Mouse (Mus musculus) thymus, postnatal 36 days (tissue): ENCODE results near the gene Gm12248.
A peak's percentile ranks its signal among the peaks of the same experiment; 100 is the strongest.

Experiments
- DNase-seq, 2 experiments: peaks; one replicate each; pipeline ENCODE4 v3.0.0; 2022; ENCODE audit warnings: mixed read lengths in 2 of 2

Gm12248 gene

DNA sequence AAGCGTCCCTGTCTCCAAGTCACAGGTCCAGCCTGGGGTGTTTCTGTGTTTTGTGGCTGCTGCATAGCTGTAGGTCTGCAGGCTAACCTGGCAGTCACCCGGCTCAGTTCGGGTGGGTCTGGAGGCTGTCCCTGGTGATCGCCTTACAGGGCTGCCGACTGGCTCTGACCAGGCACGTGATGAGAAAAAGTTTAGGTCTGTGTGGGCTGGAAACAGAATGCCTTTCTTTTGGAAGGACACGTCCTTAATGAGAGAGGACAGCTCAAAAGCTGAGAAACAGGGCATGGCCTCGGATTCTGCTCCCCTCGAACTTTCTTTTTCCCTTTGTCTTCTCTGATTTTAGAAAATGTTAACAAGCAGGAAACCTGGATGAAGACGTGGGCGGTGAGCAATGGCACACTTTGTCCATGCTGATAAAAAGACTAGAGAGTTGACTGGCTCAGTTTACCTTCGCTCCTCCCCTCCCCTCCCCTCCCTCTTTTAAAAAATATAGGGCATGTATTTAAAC, at the start of gene Gm12248:
Gene Gm12248, minus strand, starts transcription at position 114 of the 508 bp plus-strand sequence.
- DNase-seq = no peak

DNA sequence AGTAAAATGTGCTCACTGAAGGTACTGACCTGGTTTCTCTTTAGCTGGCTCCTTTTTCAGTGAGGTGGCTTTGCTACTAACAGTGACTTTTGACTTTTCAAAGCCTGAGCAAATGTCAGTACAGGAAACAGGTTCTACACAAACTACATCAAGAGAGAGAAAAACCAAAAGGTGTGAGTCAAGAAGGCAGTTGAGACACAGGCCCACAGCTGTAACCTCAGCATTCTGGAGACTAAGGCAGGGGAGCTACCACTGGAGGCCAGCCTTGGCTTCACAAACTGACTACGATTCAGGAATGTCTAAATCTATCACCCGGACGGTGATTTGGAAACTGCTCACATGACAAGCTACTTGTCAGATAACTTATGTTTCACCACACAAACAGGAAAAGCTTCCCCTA, 46.5 kb upstream of the Gm12248 start:
- peak; percentile 44 to 56 for DNase-seq

DNA sequence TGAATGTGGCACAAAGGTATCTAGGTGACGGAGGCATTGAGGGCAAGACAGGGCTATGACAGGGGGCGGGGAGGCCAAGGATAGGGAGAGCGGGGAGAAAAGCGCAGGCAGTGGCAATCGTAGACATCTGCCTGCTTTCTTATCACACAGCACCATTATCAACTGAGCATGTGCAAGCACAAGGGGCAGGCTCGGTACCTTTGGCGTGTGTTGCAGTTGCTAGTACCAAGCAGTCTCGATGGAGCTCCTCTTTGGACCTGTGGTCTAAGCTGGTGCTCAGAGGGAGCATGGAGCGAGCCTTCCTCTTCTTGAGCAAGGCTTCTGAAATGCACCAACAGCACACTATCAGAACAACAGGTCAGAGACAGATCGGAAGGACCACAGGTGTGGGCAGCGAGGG, 45.9 kb upstream of the Gm12248 start:
- DNase-seq = peak; percentile 45 to 52

DNA sequence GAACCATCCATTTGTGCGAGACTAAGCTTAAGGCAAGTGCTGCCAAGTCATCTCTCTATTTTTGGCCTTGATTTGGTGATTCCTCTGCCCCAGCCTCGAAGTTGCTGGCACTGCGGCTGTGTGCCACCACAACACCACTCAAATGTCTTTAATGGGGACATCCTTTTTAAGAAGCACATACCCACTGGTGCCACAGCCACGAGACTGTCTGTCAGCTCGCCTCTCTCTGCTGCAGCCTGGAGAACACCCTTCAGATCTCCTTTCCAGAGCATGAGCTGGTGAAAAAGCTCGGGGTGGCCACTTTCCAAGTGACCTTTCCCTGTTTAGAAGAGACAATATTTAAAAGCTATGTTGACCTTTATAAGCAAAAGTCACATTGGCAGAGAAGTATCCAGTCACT, 43.7 kb upstream of the Gm12248 start:
- DNase-seq = no peak

DNA sequence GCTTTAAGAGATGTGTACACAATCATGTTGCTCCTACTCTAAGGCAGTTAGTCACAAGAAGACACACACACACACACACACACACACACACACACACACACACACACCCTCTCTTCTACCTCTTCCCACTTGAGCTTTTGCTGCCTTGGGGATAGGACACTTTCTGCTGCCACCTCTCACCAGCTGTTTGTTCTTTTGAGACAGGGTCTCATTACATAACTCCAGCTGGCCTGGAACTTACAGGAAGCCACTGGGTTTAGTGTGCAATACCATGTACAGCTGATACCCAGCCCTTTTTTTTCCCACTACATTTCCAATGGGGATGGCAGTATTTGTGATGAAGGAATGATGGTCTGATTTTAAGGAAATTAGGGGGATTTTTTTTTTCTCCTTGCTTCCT, 42.4 kb upstream of the Gm12248 start:
- no peak for DNase-seq

DNA sequence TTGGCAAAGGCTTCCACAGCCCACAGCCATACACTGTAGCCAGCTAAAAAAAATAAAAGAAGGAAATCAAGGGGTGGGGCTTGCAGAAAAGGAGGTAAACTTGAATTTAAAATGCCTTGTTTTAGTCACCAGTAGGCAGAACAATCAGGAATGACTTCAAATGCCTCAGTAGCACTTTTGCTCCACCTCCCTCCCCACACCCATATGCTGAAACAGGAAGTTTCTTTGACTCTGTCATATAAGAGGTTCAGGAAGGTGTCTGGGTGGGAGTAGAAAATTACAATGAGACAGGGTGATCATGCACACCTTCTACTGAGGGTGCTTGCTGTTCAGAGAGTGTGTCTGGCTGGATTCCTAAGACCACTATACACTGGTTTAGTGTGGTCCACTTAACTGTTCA, 41.9 kb upstream of the Gm12248 start:
- DNase-seq = peak; percentile 28 to 49

DNA sequence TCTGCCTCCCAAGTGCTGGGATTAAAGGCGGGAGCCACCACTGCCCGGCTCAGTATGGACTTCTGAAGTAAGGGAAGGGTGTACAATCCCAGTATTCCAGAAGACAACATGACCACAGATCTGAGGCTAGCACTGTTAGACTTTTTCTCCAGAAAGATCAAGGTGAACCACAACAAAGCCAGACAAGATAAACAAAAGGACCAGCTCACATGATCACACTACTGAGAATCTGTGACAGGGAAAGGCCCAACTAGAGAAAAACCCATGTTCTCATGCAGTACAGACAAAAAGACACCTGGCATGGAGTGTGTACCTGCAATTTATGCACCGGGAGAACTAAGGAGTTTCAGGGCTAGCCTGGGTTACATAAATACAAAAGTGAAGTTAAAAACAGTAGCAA, 39.1 kb upstream of the Gm12248 start:
- DNase-seq = no peak

DNA sequence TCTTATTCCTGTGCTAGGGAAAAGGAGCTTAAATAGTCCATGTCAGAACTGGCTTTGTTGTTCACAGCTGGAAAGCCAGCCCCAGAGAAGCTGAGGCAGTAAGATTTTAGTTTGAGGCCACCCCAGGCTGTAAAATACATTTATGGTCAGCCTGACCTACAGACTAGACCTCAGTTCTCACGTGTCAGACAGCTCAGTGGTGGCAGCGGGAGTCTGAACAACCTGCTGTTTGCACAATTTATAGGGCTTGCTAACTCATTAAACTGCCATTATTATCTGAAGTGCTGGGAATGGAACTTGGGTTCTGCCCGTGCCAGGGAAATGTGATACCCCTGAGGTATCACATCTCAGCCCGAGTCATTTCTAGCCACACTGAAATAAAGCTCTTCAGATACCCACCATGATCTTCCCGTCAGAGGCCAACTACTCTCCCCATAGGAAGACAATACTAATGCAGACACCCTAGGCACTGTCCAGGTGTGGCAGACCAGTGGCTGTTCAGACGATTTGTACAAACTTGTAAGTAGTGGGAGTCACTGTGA, 36.4 kb upstream of the Gm12248 start:
- no peak for DNase-seq

DNA sequence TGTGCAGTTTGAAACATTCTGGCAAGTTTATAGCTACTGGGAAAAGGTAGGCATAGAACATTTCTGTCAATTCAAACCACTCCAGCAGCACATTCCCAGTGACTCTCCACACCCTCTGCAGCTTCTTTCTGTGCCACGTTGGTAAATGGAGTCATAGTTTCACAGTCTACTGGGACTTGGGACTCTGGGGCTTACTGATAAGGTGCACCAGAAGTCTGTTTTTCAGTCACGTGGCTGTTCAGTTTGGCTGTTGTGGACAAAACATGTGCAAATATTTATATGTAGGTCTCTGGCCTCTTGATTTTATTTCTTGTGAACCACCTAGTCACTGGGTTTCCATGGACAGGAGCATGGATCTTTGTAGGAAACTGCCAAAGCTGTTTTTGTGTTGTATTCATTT, 34.6 kb upstream of the Gm12248 start:
- no peak for DNase-seq

DNA sequence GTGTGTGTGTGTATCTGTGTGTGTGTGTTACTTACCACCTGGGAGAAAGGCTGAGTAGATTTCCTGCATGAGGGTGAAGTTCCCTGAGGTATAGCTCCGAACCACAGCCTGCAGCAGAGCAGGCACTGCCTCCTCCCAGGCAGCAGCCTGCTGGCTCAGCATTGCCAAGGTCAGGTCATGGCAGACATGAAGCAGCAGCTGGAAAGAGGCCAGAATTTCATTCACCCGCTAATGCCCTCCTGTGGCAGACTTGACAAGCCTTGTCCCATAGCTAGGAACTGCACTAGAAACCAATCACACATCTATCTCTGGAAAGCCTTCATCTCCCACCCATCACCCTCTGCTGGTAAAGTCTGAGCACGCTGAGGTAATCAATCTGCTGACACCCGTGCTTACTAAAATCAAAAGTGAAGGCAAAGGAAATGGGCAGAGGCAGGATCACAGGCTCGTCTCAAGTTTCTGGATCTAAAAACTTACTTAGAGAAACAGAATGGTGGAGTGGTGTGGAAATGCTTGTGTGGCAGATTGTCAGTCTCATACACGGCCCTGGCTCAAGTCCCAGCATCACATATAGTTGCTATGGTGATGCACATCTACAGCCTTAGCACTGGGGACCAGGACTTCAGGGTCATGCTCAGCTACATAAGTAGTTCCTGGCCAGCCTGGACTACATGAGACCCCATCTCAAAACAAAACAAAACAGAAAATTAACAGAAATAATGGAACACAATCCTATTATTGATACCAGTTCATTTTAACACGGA, 33.6 kb upstream of the Gm12248 start:
- DNase-seq = no peak

DNA sequence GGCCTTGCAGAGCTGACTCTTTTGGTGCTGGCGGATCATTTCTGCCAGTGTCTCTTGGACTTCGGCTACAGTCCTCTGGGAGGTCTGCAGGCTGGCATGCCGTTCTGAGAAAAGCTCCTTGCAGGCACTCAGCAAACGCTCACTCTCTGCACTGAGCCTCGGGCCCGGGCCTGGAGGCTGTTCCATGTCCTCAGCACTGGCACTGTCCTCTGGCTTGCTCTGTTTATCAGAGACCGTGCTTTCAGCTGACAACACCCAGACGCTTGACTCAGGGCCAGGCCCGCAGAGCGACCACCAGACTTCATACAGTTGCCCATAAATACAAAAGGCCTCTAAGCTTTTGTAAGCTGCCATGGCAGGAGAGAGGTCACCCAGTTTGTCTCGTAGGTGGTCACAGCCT, 32.1 kb upstream of the Gm12248 start:
- DNase-seq = no peak

DNA sequence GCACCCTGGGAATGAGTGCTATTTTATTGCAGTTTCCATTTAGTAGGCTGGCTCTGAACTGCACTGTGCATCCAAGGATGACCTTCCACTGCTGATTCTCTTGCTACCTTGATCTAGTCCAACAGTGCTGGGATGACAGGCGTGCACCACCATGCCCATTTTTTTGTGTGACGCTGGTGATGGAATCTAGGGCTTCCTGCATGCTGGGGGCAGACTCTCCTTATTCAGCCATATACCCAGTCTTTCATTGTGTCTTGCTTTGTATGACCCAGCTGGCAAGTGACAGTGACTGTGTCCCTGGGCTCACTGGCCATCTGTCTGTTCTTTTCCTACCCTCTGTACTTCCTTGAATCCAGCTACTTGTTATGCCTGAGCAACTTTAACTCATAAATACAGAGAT, 30.8 kb upstream of the Gm12248 start:
- no peak for DNase-seq

DNA sequence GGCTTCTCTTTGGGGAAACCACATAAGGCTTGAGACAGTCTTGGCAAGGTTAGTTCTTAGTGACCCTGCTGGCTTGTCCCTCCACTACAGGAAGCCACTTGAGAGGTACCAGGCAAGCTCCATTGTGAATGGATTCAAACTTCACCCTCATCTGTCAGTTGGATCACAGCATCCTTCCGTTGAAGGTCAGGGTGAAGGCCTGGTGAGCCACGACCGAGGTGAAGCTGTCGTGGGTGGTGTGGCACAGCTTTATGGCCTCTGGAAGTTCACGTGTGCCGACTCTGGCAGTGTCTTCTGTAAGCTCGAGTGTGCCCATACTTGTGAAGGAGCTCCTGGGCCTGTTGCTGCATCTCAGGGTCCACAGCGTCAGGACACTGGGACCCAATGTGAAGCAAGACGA, 28.4 kb upstream of the Gm12248 start:
- DNase-seq = no peak

DNA sequence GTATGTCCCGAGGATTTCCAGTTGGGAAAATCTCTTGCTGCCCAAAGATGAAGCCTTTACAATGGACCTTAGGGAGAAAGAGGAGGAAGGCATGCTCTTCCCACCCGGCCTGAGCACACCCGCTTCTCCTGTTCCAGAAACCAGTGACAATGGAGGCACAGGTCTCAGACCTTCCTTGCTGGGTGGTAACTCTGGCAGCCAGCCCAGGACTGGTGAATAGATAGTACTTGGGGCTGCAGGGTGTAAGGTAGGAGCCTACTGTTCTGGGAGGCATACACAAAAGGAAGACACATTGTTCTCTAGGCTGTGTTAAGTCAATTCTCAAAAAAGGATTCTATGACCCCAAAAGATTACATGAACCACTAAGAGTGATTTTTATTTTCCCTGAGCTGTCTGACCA, 27.7 kb upstream of the Gm12248 start:
- no peak for DNase-seq

DNA sequence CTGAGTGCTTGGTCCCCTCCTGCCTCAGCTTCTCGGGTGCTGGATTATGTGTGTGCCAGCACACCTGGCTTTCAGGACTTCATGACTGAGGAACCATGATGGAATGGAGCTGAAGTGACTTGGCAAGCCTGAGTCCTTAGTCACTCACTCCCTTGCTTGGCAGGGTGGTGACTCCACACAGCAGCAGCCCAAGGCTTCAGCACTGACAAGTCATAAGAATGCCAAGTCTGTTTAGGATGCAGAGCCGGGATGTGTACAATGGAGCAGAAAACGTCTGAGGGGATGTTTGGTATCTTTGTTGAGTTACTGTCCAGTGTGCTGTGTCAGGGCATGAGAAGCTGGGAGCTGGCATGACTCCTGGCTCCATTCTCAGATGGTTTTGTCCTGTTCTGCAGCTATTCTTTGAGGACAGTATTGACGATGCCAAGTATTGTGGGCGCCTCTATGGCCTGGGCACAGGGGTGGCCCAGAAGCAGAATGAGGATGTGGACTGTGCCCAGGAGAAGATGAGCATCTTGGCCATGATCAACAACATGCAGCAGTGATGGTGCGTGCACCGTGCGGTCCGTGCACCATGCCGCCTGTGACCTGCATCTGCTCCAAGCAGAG, 24.2 kb upstream of the Gm12248 start:
- DNase-seq = no peak

DNA sequence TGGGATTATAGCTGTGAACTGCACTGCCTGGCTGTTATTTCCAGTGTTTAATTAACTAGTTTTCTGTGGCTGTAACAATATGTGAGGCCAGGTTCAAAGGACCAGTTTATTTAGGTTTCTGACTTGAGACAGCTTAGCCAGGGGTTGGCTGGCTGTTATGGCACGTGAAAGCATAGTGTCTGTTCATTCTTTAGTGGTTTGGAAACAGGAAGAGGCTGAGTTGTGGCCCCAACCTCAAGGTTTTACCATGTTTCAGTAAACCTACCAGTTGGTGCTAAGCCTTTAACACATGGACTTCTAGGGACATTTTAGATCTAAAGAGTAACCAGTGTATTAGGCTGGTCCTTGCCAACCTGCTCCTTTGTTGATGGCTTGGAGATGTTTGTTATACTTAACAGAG, 23.6 kb upstream of the Gm12248 start:
- DNase-seq = no peak

DNA sequence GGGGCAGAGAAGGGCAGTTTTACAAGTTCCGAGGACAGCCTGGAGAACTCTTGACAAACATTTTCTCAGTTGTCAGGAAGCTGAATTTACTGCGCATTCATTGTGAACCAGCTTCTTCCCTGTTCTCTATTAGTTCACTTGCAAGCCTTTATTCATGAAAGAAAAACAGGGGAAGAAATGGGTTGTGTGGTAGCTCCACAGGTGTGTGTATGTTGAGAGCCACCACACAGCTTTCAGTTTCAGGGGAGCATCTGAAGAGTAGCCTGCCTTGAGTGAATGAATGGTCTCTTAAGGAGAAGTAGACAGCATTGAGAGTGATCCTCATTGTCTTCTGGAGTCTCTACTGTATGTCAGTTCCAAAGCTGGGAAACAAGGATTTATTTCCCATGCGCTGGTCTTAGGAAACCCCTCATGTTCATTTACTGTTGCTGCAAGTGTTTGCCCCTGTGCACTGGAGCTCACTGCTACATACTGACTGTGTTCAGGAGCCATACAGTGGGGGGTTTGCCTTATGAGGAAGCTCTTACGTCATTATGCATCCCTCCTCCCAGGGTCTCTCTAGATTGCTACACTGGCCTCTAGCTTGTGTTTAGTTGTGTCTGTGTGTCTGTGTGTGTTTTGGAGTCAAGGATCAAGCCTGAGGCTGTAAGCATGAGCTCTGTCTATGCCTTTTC, 14.9 kb upstream of the Gm12248 start:
- no peak for DNase-seq

DNA sequence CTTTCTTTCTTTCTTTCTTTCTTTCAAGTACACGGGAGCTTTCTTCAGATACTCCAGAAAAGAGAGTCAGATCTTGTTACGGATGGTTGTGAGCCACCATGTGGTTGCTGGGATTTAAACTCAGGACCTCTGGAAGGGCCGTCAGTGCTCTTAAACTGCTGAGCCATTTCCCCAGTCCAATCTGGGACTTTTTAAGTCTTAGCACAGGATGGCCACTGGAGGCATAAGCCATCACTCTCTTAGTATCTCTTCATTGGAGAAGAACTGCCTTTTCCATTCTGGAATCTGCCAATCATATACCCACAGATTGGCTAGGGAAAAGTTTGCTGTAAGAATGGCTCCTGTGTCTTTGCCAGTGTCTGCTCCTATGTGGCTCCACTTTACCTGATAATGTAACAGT, 14.1 kb upstream of the Gm12248 start:
- no peak for DNase-seq

DNA sequence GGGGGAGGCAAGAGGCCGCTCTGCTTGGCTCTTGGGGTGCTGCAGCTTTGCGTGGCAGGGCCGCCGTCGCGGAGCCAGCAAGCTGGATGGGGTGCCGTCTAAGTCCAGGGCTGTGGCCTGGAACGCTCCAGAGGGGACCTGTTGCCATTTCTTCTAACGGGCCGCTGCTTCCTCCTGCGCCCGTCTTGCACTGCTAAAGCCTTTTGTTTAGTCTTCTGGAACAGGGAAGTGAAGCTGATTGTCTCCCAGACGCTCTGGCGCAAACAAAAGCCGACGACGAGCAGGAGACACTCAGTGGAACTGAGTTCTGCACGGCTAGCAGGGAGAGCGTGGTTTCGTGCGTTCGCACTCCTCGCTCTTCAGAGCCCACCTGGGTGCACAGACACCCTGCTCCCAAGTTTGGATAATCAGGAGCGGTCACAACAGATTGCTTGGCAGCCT, 11.4 kb upstream of the Gm12248 start:
- peak in 1 of 2 experiments; percentile 56 for DNase-seq

DNA sequence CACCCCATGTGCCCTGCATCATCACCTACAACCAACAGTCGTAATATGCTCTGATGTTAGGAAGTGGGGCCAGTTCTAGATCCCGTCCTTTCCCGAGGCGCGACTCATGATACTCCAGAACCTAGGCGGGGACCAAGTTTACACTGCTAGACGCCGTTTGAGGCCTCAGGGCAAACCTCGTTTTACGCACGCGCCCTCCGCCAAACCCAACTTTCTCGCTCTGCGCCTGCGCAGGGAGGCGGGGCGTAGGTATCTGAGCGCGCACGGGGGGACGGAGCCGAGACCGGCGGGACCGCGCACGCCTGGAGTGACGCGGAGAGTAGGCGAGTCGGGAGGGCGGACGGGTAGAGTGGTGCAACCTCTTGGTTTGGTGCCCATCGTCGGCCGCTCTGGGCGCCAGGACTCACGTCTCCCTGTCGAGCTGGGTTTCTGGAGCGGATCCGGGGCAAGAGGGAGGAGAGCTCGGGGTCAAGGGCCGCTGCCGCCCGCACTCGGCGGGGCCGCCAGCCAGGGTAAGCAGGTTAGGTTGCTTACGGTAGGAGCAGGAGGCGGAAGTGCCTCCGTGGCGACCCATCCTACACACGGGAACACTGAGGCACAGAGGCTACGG, 10.9 kb upstream of the Gm12248 start, which contains the start of gene Cnot8:
Gene Cnot8, plus strand, starts transcription at position 457 of the 610 bp plus-strand sequence.
- DNase-seq = peak; percentile 99

DNA sequence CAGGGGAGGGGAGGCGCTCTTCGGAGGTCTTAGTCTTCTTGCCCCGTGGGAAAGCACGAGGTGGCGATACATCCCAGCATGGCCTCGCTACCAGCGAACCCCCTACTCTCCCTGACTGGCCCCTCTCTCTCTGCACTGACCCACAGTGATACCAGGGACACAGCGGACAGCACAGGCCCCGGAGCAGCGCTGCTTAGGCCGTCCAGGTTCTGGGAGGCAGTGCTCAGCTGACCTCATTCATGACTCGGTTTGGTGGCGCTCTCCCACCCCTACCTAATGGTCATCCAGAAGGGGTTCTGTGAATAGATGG, 10.4 kb upstream of the Gm12248 start:
- peak; percentile 63 to 78 for DNase-seq

DNA sequence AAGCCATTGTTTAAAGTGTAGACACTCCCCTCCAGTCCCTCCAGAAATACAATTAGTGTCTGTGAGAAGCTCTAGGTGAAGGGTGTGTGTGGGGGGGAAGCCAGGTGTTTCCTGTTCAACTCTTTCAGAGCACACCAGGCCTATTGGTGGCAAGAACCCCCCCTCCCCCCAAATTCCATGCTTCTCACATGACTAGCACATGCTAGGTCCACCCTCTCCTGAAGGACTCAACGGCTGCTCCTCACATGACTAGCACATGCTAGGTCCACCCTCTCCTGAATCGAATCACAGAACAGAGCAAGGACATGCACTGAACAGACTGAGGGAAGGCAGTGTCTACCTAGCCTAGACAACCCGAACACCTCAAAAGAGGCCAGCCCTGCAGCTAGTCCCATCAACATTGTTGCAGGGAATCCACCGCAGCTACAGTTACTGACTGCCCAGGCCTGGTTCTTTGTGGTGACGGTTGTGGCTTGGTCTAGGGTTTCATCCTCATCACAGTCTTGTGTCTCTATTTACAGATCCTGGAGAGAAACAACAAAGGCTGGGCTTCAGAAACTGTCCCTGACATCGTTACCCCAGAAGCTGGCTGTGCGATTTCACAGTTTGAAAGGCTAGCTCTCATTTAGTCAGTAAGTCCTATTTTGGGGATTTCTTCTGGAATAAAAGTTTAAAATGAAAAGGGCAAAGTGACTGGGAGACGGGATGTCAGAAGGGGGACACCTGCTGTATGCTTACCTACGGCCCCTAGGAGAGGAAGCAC, 9.8 kb upstream of the Gm12248 start:
- DNase-seq = peak; percentile 72 to 85
